Mouse (Mus musculus) liver, embryonic 16.5 days (tissue): ENCODE measurements around the gene Sptbn1. TPM values are rescaled to one million over a fixed set of nuclear protein-coding genes. Genes with fewer than 3 reads are reported as not detected.

Experiments used
- ATAC-seq: fragments of 200-750 bp; cut with Nextera tagmentation; 2 replicates; pipeline ENCODE4 v1.8.0; 2017; ENCODE audit warnings: low read depth, mild to moderate bottlenecking, moderate number of reproducible peaks, moderate library complexity
- H3K27ac ChIP-seq: fragments of 300-500 bp; sonication (generic); 2 replicates; pipeline ENCODE4 v1.5.1; 2014; ENCODE audit warnings: mild to moderate bottlenecking, low read length
- H3K27me3 ChIP-seq: fragments of 300-500 bp; sonication (generic); 2 replicates; pipeline ENCODE4 v1.6.1; 2014; ENCODE audit warnings: low read depth, low read length, mixed read lengths; ENCODE audit not compliant: control insufficient read depth, insufficient read depth
- H3K36me3 ChIP-seq: fragments of 300-500 bp; sonication (generic); 2 replicates; pipeline ENCODE4 v1.6.1; 2014; ENCODE audit warnings: mild to moderate bottlenecking; ENCODE audit not compliant: control insufficient read depth, insufficient read depth
- H3K4me1 ChIP-seq: fragments of 300-500 bp; sonication (generic); 2 replicates; pipeline ENCODE4 v1.6.1; 2014; ENCODE audit warnings: low read depth, low read length, mixed read lengths; ENCODE audit not compliant: control insufficient read depth
- H3K4me2 ChIP-seq: fragments of 300-500 bp; sonication (generic); 2 replicates; pipeline ENCODE4 v1.6.1; 2014; ENCODE audit warnings: low read depth, low read length, mixed read lengths
- H3K4me3 ChIP-seq: fragments of 300-500 bp; sonication (generic); 2 replicates; pipeline ENCODE4 v1.5.1; 2014; ENCODE audit warnings: low read depth, mild to moderate bottlenecking, low read length
- H3K9ac ChIP-seq: fragments of 300-500 bp; sonication (generic); 2 replicates; pipeline ENCODE4 v1.6.1; 2014; ENCODE audit warnings: low read depth, low read length
- H3K9me3 ChIP-seq: fragments of 300-500 bp; sonication (generic); replicated peaks from 2 replicates; pipeline ENCODE4 v1.6.1; 2016; ENCODE audit warnings: low read length; ENCODE audit not compliant: control insufficient read depth
- WGBS: fragments of 180-500 bp; shearing (Covaris S2); extraction: QIAGEN DNeasy Blood & Tissue Kit; methylation state at CpG from one replicate; pipeline ENCODE4 v1.1.7; 2014; ENCODE audit not compliant: insufficient replicate concordance; 5-methylcytosine and 5-hydroxymethylcytosine counted together
- polyA plus RNA-seq: library from polyadenylated mRNA; unstranded; fragments of >200 nt; fragmentation: Nextera tagmentation; extraction: Ambion mirVana; gene quantifications from 2 replicates; pipeline ENCODE4 v1.2.1, GENCODE M21; 2015

Sptbn1 gene
- polyA plus RNA-seq, 1 experiment from 2014 or later: 18.6 TPM

DNA sequence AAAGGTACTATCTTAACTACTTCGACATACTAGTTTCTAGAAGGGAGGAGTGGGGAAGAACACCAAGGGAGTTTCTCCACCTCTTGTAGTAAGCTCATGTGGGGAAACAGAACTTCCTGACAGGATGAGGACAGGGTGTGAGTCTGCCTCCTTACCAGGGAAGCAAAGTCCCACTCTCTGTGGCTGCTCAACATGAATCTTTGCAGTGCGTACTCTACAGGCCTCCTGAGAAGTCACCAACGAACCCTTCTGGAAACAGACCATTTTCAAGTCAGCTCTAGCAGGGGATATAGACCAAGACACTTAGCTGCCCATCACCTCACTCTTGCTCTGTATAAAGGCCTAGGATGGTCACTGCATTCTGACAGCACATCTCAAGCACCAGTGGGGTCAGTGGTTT is 36.6 kb downstream of the Sptbn1 start:
- ATAC-seq: no peak
- no peaks in the 10 kb centered on the region for H3K9me3 ChIP-seq
- WGBS: 28% methylated on average over 3 of the region's 3 CpGs
- no peak overlapping the region for H3K27ac ChIP-seq
- H3K27me3 ChIP-seq: no peaks in the 10 kb centered on the region
- no peak overlapping the region for H3K4me3 ChIP-seq
- no peak overlapping the region for H3K4me2 ChIP-seq
- H3K4me1 ChIP-seq: peaks cover 2% of the 10 kb centered on the region; the same call in 1 of the 2 replicates
- no peaks in the 10 kb centered on the region for H3K36me3 ChIP-seq
- H3K9ac ChIP-seq: no peak overlapping the region

DNA sequence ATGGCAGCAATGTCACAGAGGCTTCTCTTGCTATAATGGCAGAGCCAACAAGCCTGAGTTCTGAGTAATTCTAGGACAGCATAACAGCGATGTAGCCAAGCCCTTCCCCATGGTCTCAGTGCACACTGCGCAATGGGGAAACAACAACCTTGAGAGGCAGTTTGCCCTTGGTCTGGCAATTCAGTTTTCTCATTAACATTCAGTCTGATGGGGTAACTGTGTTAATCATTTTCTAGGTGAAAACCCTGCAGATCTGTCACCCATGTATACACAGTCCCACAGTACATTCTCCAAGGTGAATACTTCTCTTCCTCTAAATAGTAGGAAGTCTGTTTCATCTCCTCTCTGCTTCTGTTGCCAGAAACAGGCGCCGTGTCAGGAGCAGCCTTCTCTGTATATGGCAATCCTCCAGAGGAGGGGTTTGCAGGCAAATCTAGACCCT is 37.6 kb downstream of the Sptbn1 start:
- ATAC-seq: peak; percentile 53; the same call in 1 of the 2 replicates
- Histone ChIP-seq H3K4me3 (no peak overlapping the region), H3K27ac (no peak overlapping the region)

DNA sequence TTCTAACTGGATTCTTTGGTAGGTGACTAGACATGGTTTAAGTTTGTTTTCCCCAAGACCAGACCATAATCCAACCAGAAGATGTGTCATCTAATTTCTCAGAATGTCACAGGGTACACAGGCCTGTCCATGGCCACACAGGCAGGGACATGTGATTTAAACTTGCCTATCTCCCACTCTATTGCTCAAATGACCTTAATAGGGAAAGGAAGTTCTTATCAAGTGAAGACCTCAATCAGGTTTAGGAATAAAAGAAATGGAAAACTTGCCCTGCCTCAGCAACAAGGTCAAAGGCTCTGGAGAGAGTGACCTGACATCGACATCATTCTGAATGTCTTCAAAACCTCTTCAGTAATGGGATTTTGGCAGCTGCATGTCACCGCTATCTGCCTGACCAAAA is 41.2 kb downstream of the Sptbn1 start:
- Histone ChIP-seq H3K4me2 (no peak overlapping the region), H3K27ac (no peak overlapping the region), H3K4me3 (no peak overlapping the region), H3K9me3 (no peaks in the 10 kb centered on the region), H3K27me3 (no peaks in the 10 kb centered on the region), H3K36me3 (no peaks in the 10 kb centered on the region), H3K9ac (no peak overlapping the region), H3K4me1 (peaks cover 2% of the 10 kb centered on the region; the same call in 1 of the 2 replicates)
- WGBS: 64% methylated on average over 2 of the region's 2 CpGs
- no peak for ATAC-seq

More for the DNA sequence above, 37.6 kb downstream of the Sptbn1 start:
- H3K4me2 ChIP-seq: no peak overlapping the region
- WGBS: 65% methylated on average over 4 of the region's 4 CpGs
- H3K27me3 ChIP-seq: no peaks in the 10 kb centered on the region
- no peaks in the 10 kb centered on the region for H3K36me3 ChIP-seq
- no peak overlapping the region for H3K9ac ChIP-seq
- no peaks in the 10 kb centered on the region for H3K9me3 ChIP-seq
- H3K4me1 ChIP-seq: peaks cover 2% of the 10 kb centered on the region; the same call in 1 of the 2 replicates

DNA sequence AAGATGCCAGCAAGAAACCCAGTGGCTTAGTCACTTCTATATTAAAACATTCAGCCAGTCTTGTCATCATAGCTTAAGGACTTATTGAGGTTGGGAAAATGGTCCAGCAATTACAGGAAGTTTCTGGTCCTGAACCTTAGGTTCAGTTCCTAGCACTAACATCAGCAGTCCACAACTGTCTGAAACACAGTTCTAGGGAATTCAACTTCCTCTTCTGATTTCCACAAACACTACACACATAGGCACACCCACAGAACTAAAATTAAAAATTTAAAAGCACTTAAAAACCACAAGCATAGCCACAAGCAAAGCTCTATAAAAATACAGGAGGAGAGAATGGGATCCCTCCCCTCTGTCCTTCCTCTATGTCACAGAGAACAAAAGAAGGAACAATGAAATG is 43.4 kb downstream of the Sptbn1 start:
- H3K4me3 ChIP-seq: no peak overlapping the region
- no peak for ATAC-seq
- no peak overlapping the region for H3K27ac ChIP-seq

DNA sequence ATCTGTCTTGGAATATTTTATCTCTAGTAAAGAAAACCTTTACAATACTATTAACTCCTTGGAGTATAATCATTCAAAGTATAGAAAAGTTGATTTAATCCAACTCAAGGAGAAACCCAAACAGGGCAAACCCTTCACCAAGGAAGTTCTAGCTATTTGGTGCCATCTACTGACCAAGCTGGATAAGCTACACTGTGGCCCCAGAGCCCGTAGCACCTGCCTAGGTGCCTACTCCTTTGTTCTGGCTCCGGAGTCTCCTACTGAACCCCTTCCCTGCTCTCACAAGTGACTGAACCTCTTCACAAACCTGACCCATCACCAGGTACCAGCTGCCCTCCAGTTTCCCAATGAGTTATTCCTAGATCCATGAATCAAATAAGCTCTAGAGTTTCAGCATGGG is 45.3 kb downstream of the Sptbn1 start:
- no peak overlapping the region; the same call in 1 of the 2 replicates for H3K9ac ChIP-seq
- H3K4me3 ChIP-seq: no peak overlapping the region
- no peaks in the 10 kb centered on the region for H3K27me3 ChIP-seq
- no peak overlapping the region for H3K27ac ChIP-seq
- H3K9me3 ChIP-seq: no peaks in the 10 kb centered on the region
- no peak overlapping the region for H3K4me2 ChIP-seq
- no peaks in the 10 kb centered on the region for H3K4me1 ChIP-seq
- 29% methylated on average over 2 of the region's 2 CpGs for WGBS
- 0 out of 2 replicates have a peak, but pooled peaks have one; percentile 32 for ATAC-seq
- H3K36me3 ChIP-seq: no peaks in the 10 kb centered on the region

More for the DNA sequence above, 43.4 kb downstream of the Sptbn1 start:
- Histone ChIP-seq H3K9me3 (no peaks in the 10 kb centered on the region), H3K36me3 (no peaks in the 10 kb centered on the region), H3K4me1 (no peaks in the 10 kb centered on the region), H3K9ac (no peak overlapping the region), H3K27me3 (no peaks in the 10 kb centered on the region), H3K4me2 (no peak overlapping the region)

DNA sequence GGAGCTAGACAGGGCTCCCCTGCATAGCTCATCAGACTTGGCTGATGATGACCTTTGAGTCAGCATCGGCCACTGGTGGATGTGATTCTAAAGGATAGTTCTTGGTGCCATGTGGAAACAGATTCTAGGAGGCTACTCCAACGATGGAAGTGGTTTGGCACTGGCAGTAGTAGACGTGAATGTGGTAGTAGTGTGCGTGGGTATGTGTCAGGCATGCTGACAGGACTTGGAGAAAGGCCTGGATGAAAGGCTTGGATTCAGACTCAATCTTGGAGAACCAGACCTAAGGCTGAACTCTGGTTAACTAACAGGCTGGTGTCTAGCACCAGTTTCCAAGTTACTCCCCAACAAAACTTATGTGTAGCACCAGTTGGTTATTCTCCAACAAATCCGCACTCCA is 46.9 kb downstream of the Sptbn1 start:
- no peak for ATAC-seq
- H3K27me3 ChIP-seq: no peaks in the 10 kb centered on the region
- H3K4me2 ChIP-seq: no peak overlapping the region
- no peaks in the 10 kb centered on the region for H3K9me3 ChIP-seq
- 58% methylated on average over 5 of the region's 5 CpGs for WGBS
- no peak overlapping the region for H3K4me3 ChIP-seq
- H3K27ac ChIP-seq: no peak overlapping the region
- H3K36me3 ChIP-seq: no peaks in the 10 kb centered on the region
- H3K4me1 ChIP-seq: peaks cover 3% of the 10 kb centered on the region; the same call in 1 of the 2 replicates
- H3K9ac ChIP-seq: no peak overlapping the region

DNA sequence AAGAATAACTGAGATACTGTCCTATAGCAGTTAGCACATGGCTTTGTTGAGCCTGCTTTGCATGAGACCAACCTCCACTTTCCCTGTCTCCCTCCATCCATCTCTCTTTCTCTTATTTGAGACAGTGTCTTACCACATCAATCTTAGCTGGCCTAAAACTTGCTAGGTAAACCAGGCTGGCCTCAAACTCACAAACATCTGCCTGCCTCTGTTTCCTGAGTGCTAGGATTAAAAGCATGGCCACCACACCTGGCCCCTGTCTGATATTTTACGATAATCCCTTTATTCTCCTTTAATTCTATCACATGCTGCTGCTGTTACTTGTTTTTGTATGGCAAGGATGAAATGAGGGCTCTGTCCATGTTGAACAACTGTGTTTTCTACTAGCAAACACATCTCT is 49.6 kb downstream of the Sptbn1 start:
- no peak for ATAC-seq
- no peak overlapping the region for H3K4me3 ChIP-seq
- H3K4me2 ChIP-seq: no peak overlapping the region
- H3K36me3 ChIP-seq: no peaks in the 10 kb centered on the region
- peaks cover 3% of the 10 kb centered on the region; the same call in 1 of the 2 replicates for H3K4me1 ChIP-seq
- no peak overlapping the region for H3K9ac ChIP-seq
- H3K27ac ChIP-seq: no peak overlapping the region
- H3K9me3 ChIP-seq: no peaks in the 10 kb centered on the region
- 73% methylated on average over 1 of the region's 1 CpGs for whole genome bisulfite sequencing
- no peaks in the 10 kb centered on the region for H3K27me3 ChIP-seq

DNA sequence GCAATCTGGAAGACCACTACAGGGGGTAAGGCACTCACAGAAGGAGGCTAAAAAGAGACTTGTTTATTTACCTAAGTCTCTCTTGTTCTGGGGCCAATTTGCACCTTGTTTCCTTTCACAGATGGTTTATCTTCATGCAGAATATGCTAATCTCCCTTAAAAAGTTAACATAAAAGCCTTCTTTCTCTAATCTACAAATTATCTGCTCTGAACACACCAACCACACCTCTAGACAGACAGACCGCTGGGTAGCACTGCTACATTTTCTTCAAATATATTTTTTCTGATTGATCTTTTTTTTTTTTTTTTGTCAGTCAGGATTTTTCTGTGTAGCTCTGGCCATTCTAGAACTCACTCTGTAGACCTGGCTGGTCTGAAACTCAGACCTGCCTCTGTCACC is 50.5 kb downstream of the Sptbn1 start:
- Histone ChIP-seq H3K27me3 (no peaks in the 10 kb centered on the region), H3K27ac (no peak overlapping the region), H3K4me3 (no peak overlapping the region), H3K4me1 (peaks cover 3% of the 10 kb centered on the region; the same call in 1 of the 2 replicates), H3K4me2 (no peak overlapping the region), H3K9ac (no peak overlapping the region), H3K9me3 (no peaks in the 10 kb centered on the region), H3K36me3 (no peaks in the 10 kb centered on the region)
- WGBS: 44% methylated on average over 1 of the region's 1 CpGs
- ATAC-seq: 0 out of 2 replicates have a peak, but pooled peaks have one; percentile 30

DNA sequence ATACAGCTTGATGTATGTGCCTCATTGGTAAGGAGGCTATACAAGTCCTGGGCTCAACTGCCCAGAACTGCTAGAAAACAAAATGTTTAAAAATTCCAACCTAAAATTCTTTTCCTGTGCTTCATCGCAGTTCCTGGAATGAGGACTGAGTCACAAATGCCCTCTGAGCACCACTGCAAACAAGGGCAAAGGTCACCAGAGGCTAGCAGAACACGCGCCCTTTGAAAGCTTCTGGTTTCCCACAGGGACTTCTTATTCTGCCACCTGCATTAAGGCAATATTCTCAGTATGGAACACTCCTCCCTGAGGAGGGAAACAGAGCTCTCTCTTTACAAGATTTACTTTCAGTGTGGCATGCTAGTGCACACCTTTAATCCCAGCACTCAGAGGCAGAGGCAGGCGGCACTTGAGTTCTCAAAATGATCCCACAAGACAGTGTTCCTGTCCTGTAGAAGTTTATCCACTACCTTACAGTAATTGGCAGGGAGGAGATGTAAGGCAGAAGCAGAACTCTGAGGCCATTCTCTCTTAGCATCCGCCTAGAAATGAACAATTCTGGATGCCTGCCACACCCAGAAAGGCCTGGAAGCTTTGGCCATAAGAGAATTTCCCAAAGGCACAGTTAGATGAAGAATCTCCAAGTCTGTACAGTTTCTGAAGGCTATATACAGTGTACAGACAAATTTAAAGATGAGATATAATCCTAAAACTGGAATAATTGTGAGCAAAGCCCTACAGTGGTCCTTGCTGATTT is 56.1 kb downstream of the Sptbn1 start:
- WGBS: 59% methylated on average over 5 of the region's 5 CpGs
- H3K4me3 ChIP-seq: no peak overlapping the region
- ATAC-seq: peak; percentile 55; the same call in 1 of the 2 replicates
- H3K4me2 ChIP-seq: no peak overlapping the region
- H3K9me3 ChIP-seq: no peaks in the 10 kb centered on the region
- H3K9ac ChIP-seq: no peak overlapping the region
- no peaks in the 10 kb centered on the region for H3K27me3 ChIP-seq
- no peak overlapping the region; the same call in 1 of the 2 replicates for H3K27ac ChIP-seq
- H3K36me3 ChIP-seq: no peaks in the 10 kb centered on the region
- H3K4me1 ChIP-seq: no peaks in the 10 kb centered on the region; the same call in 1 of the 2 replicates
